Mouse (Mus musculus): ENCODE measurements around the gene Gm49373. TPM values are rescaled to one million over a fixed set of nuclear protein-coding genes. Genes with fewer than 3 reads are reported as not detected.
"Not testable (repeated sequence)": the region's sequence is repeated elsewhere in the genome, so short reads cannot be mapped to it uniquely, and the experiment has no call there.

The Gm49373 gene
- polyA plus RNA-seq, 1 experiment, result 0.16 TPM

- H3K27me3 ChIP-seq (ENCODE audit: control insufficient read depth, insufficient read depth, low read length), result no peaks in the 10 kb centered on the region
- no peak overlapping the region; the same call in 1 of the 2 replicates for H3K27ac ChIP-seq (ENCODE audit: insufficient read depth, low read depth, low read length)
- H3K36me3 ChIP-seq (ENCODE audit: control insufficient read depth, insufficient read depth, low read length), result peaks cover 29% of the 10 kb centered on the region
- WGBS, result 2% methylated on average over 4 of the region's 4 CpGs
- peaks cover 2% of the 10 kb centered on the region; the same call in 1 of the 2 replicates for H3K4me1 ChIP-seq (ENCODE audit: control insufficient read depth, insufficient read depth, insufficient read length, low read length)
- TF ChIP-seq CTCF (IDR thresholded peaks at IDR 0.05; ENCODE audit: extremely low read depth, insufficient read length, insufficient replicate concordance, low read depth, low read length) (no peak), POLR2A (IDR thresholded peaks at IDR 0.05; ENCODE audit: low read depth, low read length) (no peak)
- peak overlapping the region; percentile 79 for H3K4me3 ChIP-seq (ENCODE audit: low read depth, low read length)
Measured at GRCm38 (mm10) chr9:21072641-21073040, 255 bp downstream of the Gm49373 start.

- 86% methylated on average over 27 of the region's 27 CpGs for WGBS
- H3K27me3 ChIP-seq (ENCODE audit: control insufficient read depth, insufficient read depth, low read length), result no peaks in the 10 kb centered on the region
- no peaks in the 10 kb centered on the region; the same call in 1 of the 2 replicates for H3K4me1 ChIP-seq (ENCODE audit: control insufficient read depth, insufficient read depth, insufficient read length, low read length)
- H3K27ac ChIP-seq (ENCODE audit: insufficient read depth, low read depth, low read length), result no peak within 1 kb of the TSS
- TF ChIP-seq CTCF (IDR thresholded peaks at IDR 0.05; ENCODE audit: extremely low read depth, insufficient read length, insufficient replicate concordance, low read depth, low read length) (no peak), POLR2A (IDR thresholded peaks at IDR 0.05; ENCODE audit: low read depth, low read length) (no peak)
- no peak within 1 kb of the TSS for H3K4me3 ChIP-seq (ENCODE audit: low read depth, low read length)
- H3K36me3 ChIP-seq (ENCODE audit: control insufficient read depth, insufficient read depth, low read length), result peaks cover 26% of the 10 kb centered on the region
Measured at GRCm38 (mm10) chr9:21067006-21067684, 5.8 kb downstream of the Gm49373 start, which contains the start of gene Zglp1. TSS of gene Zglp1 (minus strand) at chr9:21067093.

- 88% methylated on average over 2 of the region's 2 CpGs for WGBS
Measured at GRCm38 (mm10) chr9:21062928-21063327, 10.0 kb downstream of the Gm49373 start.

GRCm38 (mm10) chr9:21051578-21051977, 21.3 kb downstream of the Gm49373 start:
- WGBS, result 65% methylated on average over 10 of the region's 10 CpGs
- TF ChIP-seq POLR2A (IDR thresholded peaks at IDR 0.05; ENCODE audit: low read depth, low read length) (no peak), CTCF (IDR thresholded peaks at IDR 0.05; ENCODE audit: extremely low read depth, insufficient read length, insufficient replicate concordance, low read depth, low read length) (no peak)
- Histone ChIP-seq H3K4me3 (ENCODE audit: low read depth, low read length) (no peak overlapping the region), H3K4me1 (ENCODE audit: control insufficient read depth, insufficient read depth, insufficient read length, low read length) (no peaks in the 10 kb centered on the region), H3K36me3 (ENCODE audit: control insufficient read depth, insufficient read depth, low read length) (no peaks in the 10 kb centered on the region), H3K27me3 (ENCODE audit: control insufficient read depth, insufficient read depth, low read length) (no peaks in the 10 kb centered on the region), H3K27ac (ENCODE audit: insufficient read depth, low read depth, low read length) (no peak overlapping the region)

More at GRCm38 (mm10) chr9:21062928-21063327, 10.0 kb downstream of the Gm49373 start:
- no peaks in the 10 kb centered on the region for H3K27me3 ChIP-seq (ENCODE audit: control insufficient read depth, insufficient read depth, low read length)
- no peak for TF ChIP-seq POLR2A (IDR thresholded peaks at IDR 0.05; ENCODE audit: low read depth, low read length)
- TF ChIP-seq CTCF (IDR thresholded peaks at IDR 0.05; ENCODE audit: extremely low read depth, insufficient read length, insufficient replicate concordance, low read depth, low read length), result no peak
- no peak overlapping the region for H3K27ac ChIP-seq (ENCODE audit: insufficient read depth, low read depth, low read length)
- H3K36me3 ChIP-seq (ENCODE audit: control insufficient read depth, insufficient read depth, low read length), result peaks cover 25% of the 10 kb centered on the region
- H3K4me3 ChIP-seq (ENCODE audit: low read depth, low read length), result no peak overlapping the region
- H3K4me1 ChIP-seq (ENCODE audit: control insufficient read depth, insufficient read depth, insufficient read length, low read length), result no peaks in the 10 kb centered on the region

GRCm38 (mm10) chr9:21045235-21045634, 27.7 kb downstream of the Gm49373 start:
- Histone ChIP-seq H3K27ac (ENCODE audit: insufficient read depth, low read depth, low read length) (no peak overlapping the region), H3K36me3 (ENCODE audit: control insufficient read depth, insufficient read depth, low read length) (no peaks in the 10 kb centered on the region), H3K27me3 (ENCODE audit: control insufficient read depth, insufficient read depth, low read length) (no peaks in the 10 kb centered on the region), H3K4me1 (ENCODE audit: control insufficient read depth, insufficient read depth, insufficient read length, low read length) (no peaks in the 10 kb centered on the region), H3K4me3 (ENCODE audit: low read depth, low read length) (no peak overlapping the region)
- TF ChIP-seq POLR2A (IDR thresholded peaks at IDR 0.05; ENCODE audit: low read depth, low read length) (no peak), CTCF (IDR thresholded peaks at IDR 0.05; ENCODE audit: extremely low read depth, insufficient read length, insufficient replicate concordance, low read depth, low read length) (no peak)
- WGBS, result 53% methylated on average over 3 of the region's 3 CpGs

- 46% methylated on average over 1 of the region's 1 CpGs for WGBS
- not testable (repeated sequence) for H3K36me3 ChIP-seq (ENCODE audit: control insufficient read depth, insufficient read depth, low read length); H3K4me1 ChIP-seq (ENCODE audit: control insufficient read depth, insufficient read depth, insufficient read length, low read length); H3K27me3 ChIP-seq (ENCODE audit: control insufficient read depth, insufficient read depth, low read length); H3K27ac ChIP-seq (ENCODE audit: insufficient read depth, low read depth, low read length); H3K4me3 ChIP-seq (ENCODE audit: low read depth, low read length)
Measured at GRCm38 (mm10) chr9:21044785-21045184, 28.1 kb downstream of the Gm49373 start.

GRCm38 (mm10) chr9:21043563-21043962, 29.3 kb downstream of the Gm49373 start:
- Histone ChIP-seq H3K4me1 (ENCODE audit: control insufficient read depth, insufficient read depth, insufficient read length, low read length) (no peaks in the 10 kb centered on the region), H3K27me3 (ENCODE audit: control insufficient read depth, insufficient read depth, low read length) (peaks cover 1% of the 10 kb centered on the region; the same call in 1 of the 2 replicates), H3K36me3 (ENCODE audit: control insufficient read depth, insufficient read depth, low read length) (no peaks in the 10 kb centered on the region), H3K4me3 (ENCODE audit: low read depth, low read length) (no peak overlapping the region), H3K27ac (ENCODE audit: insufficient read depth, low read depth, low read length) (no peak overlapping the region)
- TF ChIP-seq POLR2A (IDR thresholded peaks at IDR 0.05; ENCODE audit: low read depth, low read length), result no peak
- no peak for TF ChIP-seq CTCF (IDR thresholded peaks at IDR 0.05; ENCODE audit: extremely low read depth, insufficient read length, insufficient replicate concordance, low read depth, low read length)
- 87% methylated on average over 4 of the region's 4 CpGs for whole genome bisulfite sequencing
